Mouse (Mus musculus): ENCODE measurements around the gene Rnf215. TPM values are rescaled to one million over a fixed set of nuclear protein-coding genes. Genes with fewer than 3 reads are reported as not detected.

The Rnf215 gene
- 2.9 TPM for polyA plus RNA-seq (2014; fragmentation: Illumina TruSeq; extraction: RNeasy Lipid Tissue Mini Kit (QIAGEN cat#74804); ENCODE audit: low read depth, low replicate concordance)

DNA sequence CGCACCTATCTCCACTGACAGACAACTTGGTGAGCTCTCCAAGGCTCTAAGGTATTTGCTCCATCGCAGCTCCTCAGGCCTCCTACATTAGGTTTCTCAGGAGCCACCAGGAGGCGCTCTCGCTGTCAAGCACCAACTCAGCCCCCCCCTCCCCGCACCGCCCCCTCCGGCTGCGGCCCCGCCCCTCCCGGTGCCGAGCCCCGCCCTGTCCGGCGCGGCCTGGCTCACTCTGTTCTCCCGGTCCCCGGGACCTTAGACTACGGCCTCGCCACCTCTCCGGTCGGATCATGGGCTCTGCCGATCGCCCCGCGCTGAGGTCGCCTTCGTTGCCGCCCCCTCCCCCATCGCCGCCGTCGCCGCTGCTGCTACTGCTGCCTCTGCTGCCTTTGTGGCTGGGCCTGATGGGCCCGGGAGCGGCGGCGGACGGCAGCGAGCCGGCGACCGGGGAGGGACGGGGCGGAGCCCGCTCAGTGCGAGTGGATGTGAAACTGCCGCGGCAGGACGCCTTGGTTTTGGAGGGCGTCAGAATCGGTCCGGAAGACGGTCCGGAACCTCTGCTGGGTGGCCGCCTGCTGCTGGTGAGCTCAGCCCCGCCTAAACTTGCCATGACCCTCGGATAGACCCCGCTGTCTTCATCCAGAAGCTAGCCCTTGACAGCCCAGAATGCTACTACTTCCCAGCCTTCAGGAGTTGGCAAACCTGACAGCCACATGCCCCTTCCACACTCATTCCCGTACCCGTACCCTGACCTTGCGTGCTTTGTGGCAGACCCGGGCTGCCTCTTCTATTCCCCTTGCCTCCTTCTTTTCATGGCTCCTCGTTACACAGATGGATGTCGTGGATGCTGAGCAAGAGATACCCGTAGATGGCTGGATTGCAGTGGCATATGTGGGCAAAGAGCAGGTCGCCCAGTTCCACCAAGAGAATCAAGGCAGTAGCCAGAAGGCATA lies at the start of gene Rnf215:
TSS of gene Rnf215 (plus strand) at position 217 of the 950 bp plus-strand sequence.

GRCm38 (mm10) chr11:4095171-4096053 lies 39.6 kb upstream of the Rnf215 start, which contains the start of gene Mtfp1:
TSS of gene Mtfp1 (minus strand) at chr11:4095445.

GRCm38 (mm10) chr11:4122742-4123579 lies 12.0 kb upstream of the Rnf215 start, which contains the start of gene Sec14l2:
TSS of gene Sec14l2 (minus strand) at chr11:4123415.

DNA sequence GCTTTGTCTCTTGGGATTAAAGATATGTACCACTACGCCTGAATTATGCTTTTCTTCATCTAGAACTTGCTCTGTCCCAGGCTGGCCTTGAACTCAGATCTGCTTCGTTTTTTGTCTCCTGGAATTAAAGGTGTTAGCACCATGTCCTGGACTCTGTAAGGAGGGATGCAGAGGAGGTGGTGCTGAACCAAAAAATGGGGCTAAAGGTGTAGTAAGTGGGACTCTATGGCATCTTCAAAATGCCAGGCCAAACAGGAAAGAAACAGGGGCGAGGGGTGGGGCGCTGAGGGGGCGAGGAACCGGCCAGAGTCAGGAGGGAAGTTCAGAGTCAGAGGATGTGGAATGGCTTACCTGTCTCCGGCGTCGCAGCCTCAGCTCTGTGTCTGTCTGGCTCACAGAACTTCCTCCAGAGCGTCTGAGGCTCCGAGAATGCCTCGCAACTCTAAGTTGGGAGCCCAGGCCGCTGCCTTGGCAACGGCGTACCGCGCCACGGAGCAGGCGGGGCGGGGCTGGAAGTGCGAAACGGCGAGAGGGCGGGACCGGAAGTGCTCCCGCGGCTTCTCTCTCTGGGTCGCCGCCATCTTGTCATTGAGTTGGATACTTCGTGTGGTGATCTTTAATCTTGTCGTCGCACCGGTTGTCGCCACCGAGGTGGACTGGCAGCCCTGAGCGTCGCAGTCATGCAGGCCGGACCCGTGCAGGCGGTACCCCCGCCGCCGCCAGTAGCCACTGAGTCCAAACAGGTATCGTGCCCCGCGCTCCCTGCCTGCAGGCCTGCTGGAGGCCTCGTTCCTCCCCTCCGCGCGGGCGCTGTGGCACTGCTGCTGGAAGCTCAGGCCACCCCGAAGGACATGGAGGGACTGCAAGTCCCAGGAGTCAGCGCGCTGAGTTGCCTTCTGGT lies 25.1 kb downstream of the Rnf215 start, which contains the start of the genes Ccdc157 and Sf3a1:
TSS of gene Ccdc157 (minus strand) at position 486 of the 901 bp plus-strand sequence.
TSS of gene Sf3a1 (plus strand) at position 543 of the 901 bp plus-strand sequence.

DNA sequence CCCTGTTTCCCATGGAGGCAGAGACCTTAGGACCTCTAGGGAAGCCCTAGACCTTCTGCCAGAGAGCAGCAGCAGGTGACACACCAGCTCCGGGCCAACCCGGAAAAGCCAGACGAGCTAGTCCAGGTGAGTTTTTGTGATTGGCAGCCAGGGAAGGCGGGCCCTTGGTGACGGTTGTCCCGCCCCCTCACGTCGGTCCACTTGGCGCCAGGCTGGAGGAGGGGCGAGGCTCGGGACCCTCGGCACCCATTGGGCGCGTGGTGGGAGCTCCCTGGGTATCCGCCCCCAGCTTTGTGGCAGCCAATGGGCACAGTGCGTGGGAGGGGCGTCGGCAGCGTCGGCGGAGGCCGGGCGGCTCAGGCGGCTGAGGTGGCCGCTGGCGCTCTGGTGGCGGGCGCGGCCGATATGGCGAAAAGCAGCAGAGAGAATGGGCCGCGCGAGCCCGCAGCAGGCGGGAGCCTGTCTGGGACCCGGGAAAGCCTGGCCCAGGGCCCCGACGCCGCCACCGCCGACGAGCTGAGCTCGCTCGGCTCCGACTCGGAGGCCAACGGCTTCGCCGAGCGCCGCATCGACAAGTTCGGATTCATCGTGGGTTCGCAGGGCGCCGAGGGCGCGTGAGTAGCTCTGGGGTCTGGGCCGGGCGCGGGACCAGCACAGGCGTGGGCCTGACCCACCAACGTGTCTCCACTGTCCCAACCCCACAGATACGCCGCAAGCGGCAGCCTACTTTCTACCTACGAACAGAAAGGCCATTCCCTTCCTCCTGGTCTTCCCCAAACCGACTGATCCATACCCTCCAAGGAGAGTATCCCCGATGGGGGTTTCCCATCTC lies 51.7 kb downstream of the Rnf215 start, which contains the start of gene Tbc1d10a:
TSS of gene Tbc1d10a (plus strand) at position 304 of the 832 bp plus-strand sequence.

Other genes with a start within 250 kb of the Rnf215 start
- gene 4921536K21Rik, start 240.1 kb upstream of the Rnf215 start, polyA plus RNA-seq (2014; fragmentation: Illumina TruSeq; extraction: RNeasy Lipid Tissue Mini Kit (QIAGEN cat#74804); ENCODE audit: low read depth, low replicate concordance): 0.85 TPM
- 5.0 TPM for gene Dusp18, start 240.0 kb upstream of the Rnf215 start, polyA plus RNA-seq (2014; fragmentation: Illumina TruSeq; extraction: RNeasy Lipid Tissue Mini Kit (QIAGEN cat#74804); ENCODE audit: low read depth, low replicate concordance)
- not detected for gene Slc35e4, start 220.5 kb upstream of the Rnf215 start, polyA plus RNA-seq (2014; fragmentation: Illumina TruSeq; extraction: RNeasy Lipid Tissue Mini Kit (QIAGEN cat#74804); ENCODE audit: low read depth, low replicate concordance)
- 37.8 TPM for gene Tcn2, start 203.0 kb upstream of the Rnf215 start, polyA plus RNA-seq (2014; fragmentation: Illumina TruSeq; extraction: RNeasy Lipid Tissue Mini Kit (QIAGEN cat#74804); ENCODE audit: low read depth, low replicate concordance)
- 20.6 TPM for gene Pes1, start 171.2 kb upstream of the Rnf215 start, polyA plus RNA-seq (2014; fragmentation: Illumina TruSeq; extraction: RNeasy Lipid Tissue Mini Kit (QIAGEN cat#74804); ENCODE audit: low read depth, low replicate concordance)
- gene 4930556J24Rik, start 158.4 kb upstream of the Rnf215 start, polyA plus RNA-seq (2014; fragmentation: Illumina TruSeq; extraction: RNeasy Lipid Tissue Mini Kit (QIAGEN cat#74804); ENCODE audit: low read depth, low replicate concordance): not detected
- 0.49 TPM for gene Gal3st1, start 151.6 kb upstream of the Rnf215 start, polyA plus RNA-seq (2014; fragmentation: Illumina TruSeq; extraction: RNeasy Lipid Tissue Mini Kit (QIAGEN cat#74804); ENCODE audit: low read depth, low replicate concordance)
- not detected for gene Sec14l4, start 103.7 kb upstream of the Rnf215 start, polyA plus RNA-seq (2014; fragmentation: Illumina TruSeq; extraction: RNeasy Lipid Tissue Mini Kit (QIAGEN cat#74804); ENCODE audit: low read depth, low replicate concordance)
- 30.7 TPM for gene Sec14l3, start 70.4 kb upstream of the Rnf215 start, polyA plus RNA-seq (2014; fragmentation: Illumina TruSeq; extraction: RNeasy Lipid Tissue Mini Kit (QIAGEN cat#74804); ENCODE audit: low read depth, low replicate concordance)
- gene Mtfp1, start 39.8 kb upstream of the Rnf215 start, polyA plus RNA-seq (2014; fragmentation: Illumina TruSeq; extraction: RNeasy Lipid Tissue Mini Kit (QIAGEN cat#74804); ENCODE audit: low read depth, low replicate concordance): 12.0 TPM
- gene Sec14l2, start 11.8 kb upstream of the Rnf215 start, polyA plus RNA-seq (2014; fragmentation: Illumina TruSeq; extraction: RNeasy Lipid Tissue Mini Kit (QIAGEN cat#74804); ENCODE audit: low read depth, low replicate concordance): 0.85 TPM
- gene Ccdc157, start 25.1 kb downstream of the Rnf215 start, polyA plus RNA-seq (2014; fragmentation: Illumina TruSeq; extraction: RNeasy Lipid Tissue Mini Kit (QIAGEN cat#74804); ENCODE audit: low read depth, low replicate concordance): 3.9 TPM
- 10.2 TPM for gene Sf3a1, start 25.1 kb downstream of the Rnf215 start, polyA plus RNA-seq (2014; fragmentation: Illumina TruSeq; extraction: RNeasy Lipid Tissue Mini Kit (QIAGEN cat#74804); ENCODE audit: low read depth, low replicate concordance)
- gene Tbc1d10a, start 51.6 kb downstream of the Rnf215 start, polyA plus RNA-seq (2014; fragmentation: Illumina TruSeq; extraction: RNeasy Lipid Tissue Mini Kit (QIAGEN cat#74804); ENCODE audit: low read depth, low replicate concordance): not detected
- gene Castor1, start 83.0 kb downstream of the Rnf215 start, polyA plus RNA-seq (2014; fragmentation: Illumina TruSeq; extraction: RNeasy Lipid Tissue Mini Kit (QIAGEN cat#74804); ENCODE audit: low read depth, low replicate concordance): not detected
- gene Osm, start 101.2 kb downstream of the Rnf215 start, polyA plus RNA-seq (2014; fragmentation: Illumina TruSeq; extraction: RNeasy Lipid Tissue Mini Kit (QIAGEN cat#74804); ENCODE audit: low read depth, low replicate concordance): not detected
- gene Lif, start 122.4 kb downstream of the Rnf215 start, polyA plus RNA-seq (2014; fragmentation: Illumina TruSeq; extraction: RNeasy Lipid Tissue Mini Kit (QIAGEN cat#74804); ENCODE audit: low read depth, low replicate concordance): not detected

Measured in kidney, adult 10 weeks (tissue).